14 mouse cellular contexts compared by ENCODE assay signal in genomic region chr9:120994223-120995155, GRCm38 (mm10).
DNase-seq lines count a peak whose midpoint lies in the region; ATAC-seq and TF ChIP-seq lines count a peak whose summit lies in the region.
"Had no signal": no experiment of that assay in that cellular context is flagged by ENCODE, and none has a peak within 500 bp of the region (broad histone marks: within the 10 kb centered on the region; RNA-seq: fewer than 3 reads in every experiment).

No protein-coding gene starts in this region.

- peaks cover 50% of the 10 kb centered on the region for H3K4me1 ChIP-seq in forebrain, embryonic 10.5 days
- peaks cover 8% of the 10 kb centered on the region; the same call in 1 of the 2 replicates for H3K4me1 ChIP-seq in forebrain, embryonic 11.5 days (replicated peaks; ENCODE audit: control insufficient read depth, insufficient read depth, low read length)
- peaks cover 3% of the 10 kb centered on the region for H3K4me1 ChIP-seq in kidney, adult 2 months (ENCODE audit: control insufficient read depth, insufficient read depth, low read length)
- peaks cover 12% of the 10 kb centered on the region for H3K4me1 ChIP-seq in kidney, embryonic 16.5 days (ENCODE audit: insufficient read depth, low read length)
- peaks cover 22% of the 10 kb centered on the region for H3K4me1 ChIP-seq in heart, embryonic 12.5 days (replicated peaks)

- intact Hi-C loops in left cerebral cortex, postnatal 36 days (cut with DNase I), result no loop called here

- H3K36me3 ChIP-seq in forebrain, embryonic 10.5 days (replicated peaks), result no peaks in the 10 kb centered on the region
- H3K36me3 ChIP-seq in forebrain, embryonic 11.5 days (ENCODE audit: control insufficient read depth, insufficient read depth, low read length), result no peaks in the 10 kb centered on the region
- H3K36me3 ChIP-seq in kidney, adult 2 months (ENCODE audit: control insufficient read depth, insufficient read depth, low read length), result no peaks in the 10 kb centered on the region
- no peaks in the 10 kb centered on the region for H3K36me3 ChIP-seq in kidney, embryonic 16.5 days (ENCODE audit: insufficient read depth, low read length)
- H3K36me3 ChIP-seq in heart, embryonic 12.5 days, result no peaks in the 10 kb centered on the region
- H3K36me3 ChIP-seq: limb, embryonic 13.5 days had no signal

- no peaks in the 10 kb centered on the region for H3K9me3 ChIP-seq in forebrain, embryonic 10.5 days
- no peaks in the 10 kb centered on the region for H3K9me3 ChIP-seq in forebrain, embryonic 11.5 days (ENCODE audit: control insufficient read depth, low read length)
- no peaks in the 10 kb centered on the region for H3K9me3 ChIP-seq in kidney, embryonic 16.5 days (ENCODE audit: low read length)
- no peaks in the 10 kb centered on the region for H3K9me3 ChIP-seq in heart, embryonic 12.5 days (replicated peaks)
- H3K9me3 ChIP-seq: limb, embryonic 13.5 days had no signal

- WGBS in forebrain, embryonic 10.5 days, result 78% methylated on average over 15 of the region's 15 CpGs
- 74% methylated on average over 15 of the region's 15 CpGs for WGBS in forebrain, embryonic 11.5 days
- WGBS in kidney, adult 2 months, result 48% methylated on average over 15 of the region's 15 CpGs
- WGBS in kidney, embryonic 16.5 days, result 41% methylated on average over 15 of the region's 15 CpGs
- 70% methylated on average over 15 of the region's 15 CpGs for WGBS in heart, embryonic 12.5 days

- TF ChIP-seq CTCF in kidney, adult 2 months (conservative IDR thresholded peaks at IDR 0.05; ENCODE audit: insufficient read depth, insufficient read length, low read depth, low read length), result no peak

- H3K4me2 ChIP-seq in forebrain, embryonic 11.5 days (ENCODE audit: low read depth, low read length, severe bottlenecking), result no peak overlapping the region
- H3K4me2 ChIP-seq in kidney, embryonic 16.5 days (replicated peaks; ENCODE audit: low read depth, low read length), result no peak overlapping the region
- no peak overlapping the region for H3K4me2 ChIP-seq in heart, embryonic 12.5 days
- H3K4me2 ChIP-seq: limb, embryonic 13.5 days had no signal

- DNase-seq in forebrain, embryonic 10.5 days (ENCODE audit: extremely low spot score, low spot score), result no peak
- DNase-seq in forebrain, embryonic 11.5 days (ENCODE audit: low spot score), result no peak
- peak; percentile 83 for DNase-seq in kidney, adult 2 months
- peak; percentile 55 for DNase-seq in kidney, postnatal 14 days
- DNase-seq in testis, postnatal 14 days (ENCODE audit: low spot score), result no peak
- DNase-seq in left cerebral cortex, postnatal 36 days (ENCODE audit: low spot score in 2 of 2), result no peak
- DNase-seq: cerebellum, adult 2 months; layer of hippocampus, postnatal 36 days; lung, adult 18-20 months had no signal

- no peak overlapping the region for H3K4me3 ChIP-seq in forebrain, embryonic 10.5 days
- H3K4me3 ChIP-seq in forebrain, embryonic 11.5 days (ENCODE audit: low read depth, low read length), result no peak overlapping the region
- no peak overlapping the region for H3K4me3 ChIP-seq in kidney, adult 2 months (ENCODE audit: insufficient read depth, low read depth, low read length)
- H3K4me3 ChIP-seq in kidney, embryonic 16.5 days (ENCODE audit: low read length), result no peak overlapping the region
- H3K4me3 ChIP-seq in heart, embryonic 12.5 days, result no peak overlapping the region
- H3K4me3 ChIP-seq: limb, embryonic 13.5 days had no signal

- ATAC-seq in forebrain, embryonic 11.5 days (replicated peaks; ENCODE audit: low FRiP score), result no peak
- ATAC-seq in kidney, embryonic 16.5 days (ENCODE audit: low FRiP score, low TSS enrichment), result no peak
- ATAC-seq in heart, embryonic 12.5 days (ENCODE audit: insufficient number of reproducible peaks, low FRiP score), result peak; percentile 74; the same call in 1 of the 2 replicates
- ATAC-seq: forebrain, embryonic 16.5 days had no signal

- H3K27me3 ChIP-seq in forebrain, embryonic 10.5 days (ENCODE audit: poor library complexity, severe bottlenecking), result no peaks in the 10 kb centered on the region
- no peaks in the 10 kb centered on the region for H3K27me3 ChIP-seq in forebrain, embryonic 11.5 days (ENCODE audit: control insufficient read depth, insufficient read depth, low read length)
- H3K27me3 ChIP-seq in kidney, adult 2 months (replicated peaks; ENCODE audit: control insufficient read depth, insufficient read depth, low read length), result no peaks in the 10 kb centered on the region
- no peaks in the 10 kb centered on the region for H3K27me3 ChIP-seq in kidney, embryonic 16.5 days (ENCODE audit: insufficient read depth, low read length)
- H3K27me3 ChIP-seq in heart, embryonic 12.5 days (replicated peaks), result no peaks in the 10 kb centered on the region
- H3K27me3 ChIP-seq: limb, embryonic 13.5 days had no signal

- no peak overlapping the region for H3K9ac ChIP-seq in forebrain, embryonic 11.5 days (ENCODE audit: low read length)
- H3K9ac ChIP-seq in kidney, embryonic 16.5 days (replicated peaks; ENCODE audit: low read length), result no peak overlapping the region
- H3K9ac ChIP-seq in heart, embryonic 12.5 days, result no peak overlapping the region
- H3K9ac ChIP-seq: limb, embryonic 13.5 days had no signal

- 0 out of 2 replicates have a peak overlapping the region, but pooled peaks have one; percentile 11 for H3K27ac ChIP-seq in forebrain, embryonic 10.5 days
- no peak overlapping the region for H3K27ac ChIP-seq in forebrain, embryonic 11.5 days (ENCODE audit: low read depth, low read length)
- H3K27ac ChIP-seq in kidney, adult 2 months (ENCODE audit: insufficient read depth, low read depth, low read length), result no peak overlapping the region
- H3K27ac ChIP-seq in kidney, embryonic 16.5 days (ENCODE audit: low read length), result no peak overlapping the region
- no peak overlapping the region for H3K27ac ChIP-seq in heart, embryonic 12.5 days (ENCODE audit: poor library complexity, severe bottlenecking)
- H3K27ac ChIP-seq: kidney, postnatal 0 days; limb, embryonic 13.5 days had no signal

- no peak for TF ChIP-seq POLR2A in kidney, adult 2 months (IDR thresholded peaks at IDR 0.05; ENCODE audit: low read depth, low read length)

Comparison
In these comparisons a context has a peak if more than half of its experiments do, and no peak if none do; other contexts are left out.
1. DNase-seq: peak in kidney, adult 2 months (single experiment) and kidney, postnatal 14 days (single experiment); none in forebrain, embryonic 10.5 days (single experiment), forebrain, embryonic 11.5 days (single experiment), testis, postnatal 14 days (single experiment) and left cerebral cortex, postnatal 36 days (0 of 2).